Mouse (Mus musculus) CD4-positive, CD25-positive, alpha-beta regulatory T cell, adult 2 months (primary cell): ENCODE results near the gene Dhrs4.

ENCODE experiments used
- DNase-seq: peaks from one replicate; pipeline ENCODE4 v3.0.0-alpha.2; 2012; ENCODE audit warnings: low read depth, low spot score

The Dhrs4 gene

GRCm38 (mm10) chr14:55486836-55487235 is 8.3 kb downstream of the Dhrs4 start:
- DNase-seq: no peak

- peak; percentile 75 for DNase-seq
Measured at GRCm38 (mm10) chr14:55490361-55491201, 12.0 kb downstream of the Dhrs4 start, which contains the start of gene Carmil3. TSS of gene Carmil3 (plus strand) at chr14:55490651.

DNA sequence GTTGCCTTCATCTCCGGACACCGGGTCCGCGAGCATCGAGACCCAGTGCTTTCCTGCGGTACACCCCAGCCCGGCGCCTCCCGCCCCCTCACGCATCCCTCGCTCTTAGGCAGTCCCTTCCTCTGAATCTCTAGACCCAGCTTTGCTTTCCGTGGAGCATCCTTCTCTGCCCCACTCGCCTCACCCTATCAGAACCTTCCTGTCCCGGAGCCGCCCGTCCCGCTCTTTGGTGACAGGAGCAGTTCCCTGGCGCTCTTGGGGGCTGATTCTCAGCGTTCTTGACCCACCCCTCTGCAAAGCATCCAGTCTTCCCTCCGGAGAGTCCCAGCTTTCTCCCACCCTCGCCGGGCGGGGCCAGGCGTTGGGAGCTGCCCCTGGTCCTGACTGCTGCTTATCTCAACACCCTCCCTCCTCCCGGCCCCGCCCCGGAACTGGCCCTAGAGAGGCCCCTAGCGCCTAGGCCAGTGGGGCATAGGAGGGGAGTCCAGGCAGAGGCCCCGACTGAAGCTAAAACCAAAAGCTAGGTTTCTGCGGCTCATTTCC is 12.8 kb downstream of the Dhrs4 start:
- peak; percentile 48 for DNase-seq

DNA sequence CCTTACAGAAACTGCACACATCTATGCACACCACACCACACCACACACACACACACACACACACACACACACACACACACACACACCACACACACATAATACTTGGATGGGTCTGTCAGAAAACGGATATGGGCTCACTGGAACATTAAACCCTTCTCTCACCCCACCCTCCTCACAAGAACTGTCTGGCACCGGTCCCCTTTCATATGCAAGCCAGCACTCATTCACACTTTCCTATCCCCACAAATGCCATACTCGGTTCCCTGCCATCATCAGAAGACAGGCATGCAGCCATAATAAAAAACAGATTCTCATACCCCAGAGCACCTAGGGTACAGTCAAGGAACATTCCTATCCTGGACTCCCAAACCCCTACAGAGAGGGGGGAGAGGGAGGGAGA is 13.5 kb downstream of the Dhrs4 start:
- DNase-seq: no peak

GRCm38 (mm10) chr14:55495509-55496240 is 17.1 kb downstream of the Dhrs4 start:
- no peak for DNase-seq

DNA sequence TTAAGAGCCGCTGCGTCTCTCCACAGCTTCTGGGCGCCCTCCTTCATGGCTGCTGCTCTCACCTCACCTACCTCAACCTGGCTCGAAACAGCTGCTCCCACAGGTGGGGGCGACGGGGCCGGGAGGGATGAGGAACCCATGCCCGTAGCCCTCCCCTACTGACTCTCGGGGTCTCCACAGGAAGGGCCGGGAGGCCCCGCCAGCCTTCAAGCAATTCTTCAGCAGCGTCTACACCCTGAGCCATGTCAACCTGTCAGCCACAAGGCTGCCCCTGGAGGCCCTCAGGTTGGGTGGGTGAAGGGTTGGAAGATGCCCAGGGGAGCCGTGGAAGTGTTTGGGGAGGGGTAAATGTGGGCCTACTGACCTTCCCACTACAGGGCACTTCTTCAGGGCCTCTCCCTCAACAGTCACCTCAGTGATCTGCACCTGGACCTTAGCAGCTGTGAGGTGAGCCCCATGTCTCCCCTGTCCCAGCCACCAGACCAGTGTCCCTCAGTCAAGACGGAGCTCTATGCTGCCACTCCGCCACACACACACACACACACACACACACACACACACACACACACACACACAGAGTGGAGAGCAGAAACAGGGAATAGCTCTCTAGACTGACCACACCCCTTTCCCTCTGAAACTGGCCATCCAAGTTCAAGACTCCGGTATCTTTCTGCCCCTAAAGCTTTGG is 18.3 kb downstream of the Dhrs4 start:
- no peak for DNase-seq

DNA sequence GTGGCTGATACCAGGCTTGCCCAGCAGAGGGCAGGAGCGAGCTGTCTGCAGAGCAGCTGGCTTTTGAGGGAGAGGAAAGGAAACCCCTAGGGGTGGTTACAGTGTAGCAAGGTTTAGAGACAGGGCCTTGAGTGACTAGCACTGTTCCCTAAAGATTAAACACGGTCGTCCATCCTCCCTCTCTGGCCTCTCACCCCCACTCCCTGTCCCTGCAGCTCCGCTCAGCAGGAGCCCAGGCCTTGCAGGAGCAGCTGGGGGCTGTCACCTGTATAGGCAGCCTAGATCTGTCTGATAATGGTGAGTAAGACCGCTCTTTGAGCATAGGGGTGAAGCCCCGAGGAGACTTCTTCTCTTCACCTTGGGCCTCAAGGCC is 18.9 kb downstream of the Dhrs4 start:
- peak; percentile 91 for DNase-seq

DNA sequence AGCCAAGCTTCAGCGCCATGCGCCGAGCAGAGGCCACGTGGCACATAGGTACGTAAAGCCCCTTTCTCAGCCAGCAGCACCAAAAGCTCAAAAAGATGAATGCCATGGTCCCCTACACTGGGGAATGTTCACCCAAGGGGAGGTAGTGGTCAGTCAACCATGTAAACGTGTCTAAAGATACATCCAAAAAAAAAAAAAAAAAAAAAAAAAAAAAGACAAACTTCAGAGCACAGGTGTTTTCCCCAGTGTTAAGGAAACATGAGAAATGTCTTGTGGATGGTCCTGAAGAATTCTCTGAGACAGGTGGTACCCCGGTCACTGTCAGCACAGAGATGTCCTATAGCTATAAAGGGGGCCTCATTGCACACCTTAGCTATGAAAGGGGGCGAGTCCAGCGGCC is 27.1 kb downstream of the Dhrs4 start:
- DNase-seq: no peak

- DNase-seq: no peak
Measured at GRCm38 (mm10) chr14:55507801-55508200, 29.2 kb downstream of the Dhrs4 start.

GRCm38 (mm10) chr14:55509540-55509939 is 31.0 kb downstream of the Dhrs4 start:
- DNase-seq: no peak

DNA sequence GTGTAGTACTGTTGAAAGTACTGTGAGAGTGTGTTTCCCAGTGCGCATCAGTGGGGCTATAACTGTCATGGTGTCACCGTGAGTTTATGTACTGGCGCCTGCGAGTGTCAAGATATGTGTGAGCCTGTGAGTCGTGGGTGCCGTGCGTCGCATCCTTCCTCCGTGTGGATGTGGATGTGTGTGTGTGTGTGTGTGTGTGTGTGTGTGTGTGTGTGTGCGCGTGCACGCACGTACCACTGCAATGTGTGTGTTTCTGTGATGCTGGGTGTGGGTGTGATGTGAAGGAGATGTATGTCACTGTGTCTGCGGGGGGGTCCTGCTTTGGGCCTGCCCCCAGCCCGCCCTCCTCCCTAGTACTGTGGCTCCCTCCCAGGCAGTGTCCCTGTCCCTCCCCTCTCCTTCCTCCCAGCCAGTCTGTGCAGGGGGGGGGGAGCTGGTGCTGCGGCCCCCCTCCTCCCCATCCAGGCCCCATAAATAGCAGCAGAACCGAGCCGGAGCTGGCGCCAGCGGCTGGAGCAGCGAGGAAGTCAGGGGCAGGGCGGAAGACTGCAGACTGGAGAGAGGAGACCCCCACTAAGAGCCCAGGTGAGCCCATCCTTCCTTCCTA is 31.7 kb downstream of the Dhrs4 start, which contains the start of gene Cpne6:
Cpne6 (plus strand) TSS at position 321 of the 607 bp plus-strand sequence.
- DNase-seq: no peak

GRCm38 (mm10) chr14:55511037-55511436 is 32.5 kb downstream of the Dhrs4 start:
- DNase-seq: no peak

DNA sequence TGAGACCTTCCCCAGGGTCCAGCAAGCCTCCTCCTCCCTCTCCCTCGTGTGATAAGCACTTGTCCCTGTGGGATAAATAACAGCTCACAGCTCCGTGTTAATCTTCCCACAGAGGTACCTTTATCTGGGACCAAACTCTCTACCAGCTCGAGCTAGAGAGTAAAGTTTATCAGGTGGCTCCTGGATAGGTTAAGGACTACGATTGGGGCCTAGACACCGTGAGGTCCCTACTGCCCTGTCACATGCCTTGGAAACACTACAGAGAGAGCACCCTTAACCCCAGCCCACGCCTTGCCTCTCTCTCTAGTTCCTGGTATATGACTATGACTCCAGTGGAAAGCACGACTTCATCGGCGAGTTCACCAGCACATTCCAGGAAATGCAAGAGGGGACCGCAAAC is 35.4 kb downstream of the Dhrs4 start:
- DNase-seq: no peak

- no peak for DNase-seq
Measured at GRCm38 (mm10) chr14:55515846-55516245, 37.3 kb downstream of the Dhrs4 start.

- DNase-seq: no peak
Measured at GRCm38 (mm10) chr14:55518897-55519296, 40.3 kb downstream of the Dhrs4 start.

GRCm38 (mm10) chr14:55519604-55520003 is 41.0 kb downstream of the Dhrs4 start:
- no peak for DNase-seq

DNA sequence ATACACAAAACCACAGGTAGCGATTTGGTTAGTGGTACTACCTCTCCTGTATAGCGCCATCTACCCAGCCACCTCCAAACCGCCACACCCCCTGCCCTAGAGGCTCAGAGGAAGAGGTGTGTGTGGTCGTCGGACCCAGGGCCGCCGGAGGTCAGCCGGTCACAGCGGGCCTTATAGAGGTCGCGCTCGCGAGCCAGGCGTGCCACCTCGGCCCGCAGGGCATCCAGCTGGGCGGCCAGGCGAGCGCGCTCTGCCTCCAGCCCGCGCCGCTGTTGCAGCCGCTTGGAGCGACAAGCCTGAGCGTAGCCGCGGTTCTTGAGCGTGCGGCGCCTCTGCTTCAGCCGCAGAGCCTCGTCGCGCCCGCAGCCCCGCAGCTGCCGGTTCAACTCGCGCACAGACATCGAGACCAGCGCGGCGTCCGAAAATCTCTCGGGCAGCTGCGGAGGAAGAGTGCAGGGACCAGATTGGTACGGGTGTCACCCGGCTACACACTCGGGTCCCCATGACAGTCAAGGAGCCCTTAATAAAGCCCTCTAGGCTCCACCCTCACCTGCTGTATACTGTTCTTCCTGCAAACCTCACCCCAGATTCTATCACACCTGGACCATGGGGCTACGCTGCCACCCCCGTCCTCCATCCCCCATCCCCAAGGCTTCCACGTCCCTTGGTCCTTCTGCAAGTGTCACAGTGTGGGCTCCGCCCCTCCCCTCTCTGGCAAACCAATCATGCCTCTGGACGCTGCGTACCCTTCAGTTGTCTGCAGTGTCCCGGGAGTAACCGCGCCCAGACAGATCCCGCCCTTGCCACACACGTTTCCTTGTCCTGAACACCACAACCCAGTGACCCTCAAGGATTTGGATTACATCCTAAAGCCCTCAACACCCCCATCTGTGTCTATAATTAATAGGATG is 42.1 kb downstream of the Dhrs4 start:
- peak; percentile 40 for DNase-seq

DNA sequence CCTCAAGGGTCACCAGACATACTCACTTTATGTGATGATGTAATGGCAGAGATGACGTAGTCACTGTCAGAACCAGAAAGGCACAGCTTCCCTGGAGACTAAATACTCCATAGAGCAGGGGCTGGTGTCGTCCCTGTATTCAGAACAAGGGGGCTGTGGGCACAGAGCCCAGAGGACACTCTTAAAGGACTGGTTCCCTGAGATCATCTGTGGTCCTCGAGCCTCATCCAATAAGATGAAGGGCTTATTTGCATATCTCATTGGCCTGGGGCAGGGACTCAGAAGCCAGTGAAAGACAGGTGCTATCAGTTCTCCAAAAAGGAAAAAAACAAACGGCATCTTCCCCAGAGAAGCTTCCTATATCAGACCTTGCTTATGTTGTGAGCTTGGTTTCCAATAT is 45.5 kb downstream of the Dhrs4 start:
- DNase-seq: no peak

GRCm38 (mm10) chr14:55524785-55525184 is 46.2 kb downstream of the Dhrs4 start, which contains the start of gene Nrl:
TSS of gene Nrl (minus strand) at chr14:55524981.
- no peak for DNase-seq

DNA sequence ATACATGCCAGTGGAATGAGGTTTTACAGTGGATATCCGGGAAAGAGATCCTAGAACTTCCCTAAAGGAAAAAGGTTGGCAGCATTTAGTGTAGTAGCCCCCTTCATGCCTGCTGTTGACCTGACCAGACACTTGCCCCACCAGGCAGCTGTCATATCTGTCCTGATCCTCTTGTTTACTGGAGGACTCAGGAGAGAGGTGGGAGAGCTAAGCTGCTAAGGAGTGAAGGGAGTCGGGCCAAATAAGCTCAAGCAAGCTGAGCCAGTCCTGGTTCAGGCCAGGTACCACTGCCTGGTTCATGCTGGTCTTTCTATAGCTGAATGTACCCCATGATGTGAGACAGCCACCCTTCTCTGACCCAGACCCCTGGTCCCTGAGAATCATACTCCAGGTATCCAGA is 48.1 kb downstream of the Dhrs4 start:
- no peak for DNase-seq
